Mouse (Mus musculus) forebrain, embryonic 11.5 days (tissue): Measurements from ENCODE around the gene Gpkow. TPM values are rescaled to one million over a fixed set of nuclear protein-coding genes. Genes with fewer than 3 reads are reported as not detected.
A peak's percentile ranks its signal among the peaks of the same experiment; 100 is the strongest.
"Not testable (repeated sequence)": the region's sequence is repeated elsewhere in the genome, so short reads cannot be mapped to it uniquely, and the experiment has no call there.

Experiments used
- ATAC-seq: fragments of 200-750 bp; cut with Nextera tagmentation; replicated peaks from 2 replicates; pipeline ENCODE4 v1.8.0; 2017; ENCODE audit warnings: moderate TSS enrichment; ENCODE audit not compliant: low FRiP score
- DNase-seq: peaks from one replicate; pipeline ENCODE4 v3.0.0-alpha.2; 2017; ENCODE audit warnings: low spot score
- H3K27ac ChIP-seq: fragments of 300-500 bp; sonication (generic); 2 replicates; pipeline ENCODE4 v1.5.1; 2014; ENCODE audit warnings: low read depth, low read length
- H3K27me3 ChIP-seq: fragments of 300-500 bp; sonication (generic); 2 replicates; pipeline ENCODE4 v1.6.1; 2014; ENCODE audit warnings: mild to moderate bottlenecking, low read length, mixed read lengths; ENCODE audit not compliant: control insufficient read depth, insufficient read depth
- H3K36me3 ChIP-seq: fragments of 300-500 bp; sonication (generic); 2 replicates; pipeline ENCODE4 v1.6.1; 2014; ENCODE audit warnings: mild to moderate bottlenecking, low read length, moderate library complexity, mixed read lengths; ENCODE audit not compliant: control insufficient read depth, insufficient read depth
- H3K4me1 ChIP-seq: fragments of 300-500 bp; sonication (generic); replicated peaks from 2 replicates; pipeline ENCODE4 v1.6.1; 2014; ENCODE audit warnings: low read length, mixed read lengths; ENCODE audit not compliant: control insufficient read depth, insufficient read depth
- H3K4me2 ChIP-seq: fragments of 300-500 bp; sonication (generic); 2 replicates; pipeline ENCODE4 v1.6.1; 2014; ENCODE audit warnings: low read depth, mild to moderate bottlenecking, low read length, moderate library complexity, mixed read lengths; ENCODE audit not compliant: severe bottlenecking
- H3K4me3 ChIP-seq: fragments of 300-500 bp; sonication (generic); 2 replicates; pipeline ENCODE4 v1.5.1; 2014; ENCODE audit warnings: low read depth, low read length
- H3K9ac ChIP-seq: fragments of 300-500 bp; sonication (generic); 2 replicates; pipeline ENCODE4 v1.6.1; 2014; ENCODE audit warnings: low read length
- H3K9me3 ChIP-seq: fragments of 300-500 bp; sonication (generic); 2 replicates; pipeline ENCODE4 v1.6.1; 2016; ENCODE audit warnings: low read length, mixed read lengths; ENCODE audit not compliant: control insufficient read depth
- WGBS: fragments of 180-500 bp; shearing (Covaris S2); extraction: QIAGEN DNeasy Blood & Tissue Kit; methylation state at CpG from one replicate; pipeline ENCODE4 v1.1.7; 2014; 5-methylcytosine and 5-hydroxymethylcytosine counted together
- polyA plus RNA-seq: library from polyadenylated mRNA; unstranded; fragments of >200 nt; fragmentation: Nextera tagmentation; extraction: Ambion mirVana; gene quantifications from 2 replicates; pipeline ENCODE4 v1.2.1, GENCODE M21; 2014

The Gpkow gene
- polyA plus RNA-seq, 1 experiment from 2014 or later, result 47.0 TPM

GRCm38 (mm10) chrX:7745429-7745828 lies 48.5 kb downstream of the Gpkow start:
- Histone ChIP-seq H3K4me1 (no peaks in the 10 kb centered on the region), H3K4me2 (no peak overlapping the region), H3K4me3 (no peak overlapping the region), H3K27ac (no peak overlapping the region), H3K36me3 (no peaks in the 10 kb centered on the region), H3K27me3 (no peaks in the 10 kb centered on the region), H3K9ac (no peak overlapping the region), H3K9me3 (no peaks in the 10 kb centered on the region)
- 90% methylated on average over 8 of the region's 8 CpGs for WGBS
- no peak for ATAC-seq
- no peak for DNase-seq

DNA sequence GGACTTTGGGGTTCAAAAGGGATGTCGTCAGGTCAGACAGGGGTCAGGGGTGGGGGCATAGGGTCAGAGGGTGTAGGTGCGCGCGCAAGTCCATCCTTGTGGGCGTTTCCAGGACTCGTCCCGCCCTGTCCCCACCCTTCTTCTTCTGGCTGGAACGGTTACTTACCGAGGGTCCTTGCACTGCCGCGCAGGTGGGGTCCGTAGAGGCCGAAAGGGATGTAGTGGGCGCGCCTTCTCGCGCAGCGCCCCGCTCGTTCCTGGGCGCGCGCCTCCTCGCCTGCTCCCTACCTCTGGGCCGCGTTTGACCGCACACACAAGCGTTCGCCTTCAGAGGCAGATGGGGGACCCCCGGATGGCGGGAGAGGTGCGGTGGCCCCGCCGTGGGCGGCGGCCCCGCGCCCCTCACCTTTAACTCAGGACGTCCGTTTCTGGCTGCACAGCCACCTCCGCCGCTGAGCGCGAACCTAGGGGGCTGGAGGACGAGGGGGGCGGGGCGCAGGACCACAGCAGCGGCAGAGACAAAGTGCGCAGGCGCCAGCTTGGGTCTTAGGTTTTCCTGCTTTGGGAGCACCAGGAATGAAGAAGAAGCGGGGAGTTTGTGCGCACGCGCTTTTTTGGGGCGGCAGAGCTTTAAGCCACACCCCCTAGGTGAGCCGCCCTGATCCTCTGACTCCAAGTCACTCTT lies 53.6 kb downstream of the Gpkow start, which contains the start of gene Ccdc120:
TSS of gene Ccdc120 (minus strand) at position 474 of the 685 bp plus-strand sequence.
- 10% methylated on average over 41 of the region's 56 CpGs for WGBS
- H3K27me3 ChIP-seq, result no peaks in the 10 kb centered on the region
- ATAC-seq (peak; percentile 85), DNase-seq (peak; percentile 88)
- H3K4me1 ChIP-seq, result no peaks in the 10 kb centered on the region
- peak within 1 kb of the TSS; percentile 72 for H3K9ac ChIP-seq
- H3K4me2 ChIP-seq, result peak within 1 kb of the TSS; percentile 53
- H3K4me3 ChIP-seq, result peak within 1 kb of the TSS; percentile 55
- no peak within 1 kb of the TSS for H3K27ac ChIP-seq
- H3K36me3 ChIP-seq, result no peaks in the 10 kb centered on the region
- no peaks in the 10 kb centered on the region for H3K9me3 ChIP-seq

- H3K27me3 ChIP-seq, DNase-seq, H3K36me3 ChIP-seq, H3K4me2 ChIP-seq, H3K4me1 ChIP-seq, H3K4me3 ChIP-seq, H3K9ac ChIP-seq, H3K27ac ChIP-seq, H3K9me3 ChIP-seq, ATAC-seq: not testable (repeated sequence)
- WGBS, result 19% methylated on average over 3 of the region's 3 CpGs
Measured at GRCm38 (mm10) chrX:7753627-7754026, 56.7 kb downstream of the Gpkow start.

Other genes with a start within 250 kb of the Gpkow start
- gene Foxp3, start 123.5 kb upstream of the Gpkow start, polyA plus RNA-seq, result not detected in 2 replicates
- gene Ppp1r3f, start 122.8 kb upstream of the Gpkow start, polyA plus RNA-seq, result 2.2 and 3.3 TPM in 2 replicates
- 33.4 and 33.6 TPM in 2 replicates for gene Ccdc22, start 91.6 kb upstream of the Gpkow start, polyA plus RNA-seq
- gene Cacna1f, start 90.0 kb upstream of the Gpkow start, polyA plus RNA-seq, result not detected in 2 replicates
- gene Syp, start 58.7 kb upstream of the Gpkow start, polyA plus RNA-seq, result 12.3 and 12.6 TPM in 2 replicates
- gene Prickle3, start 39.9 kb upstream of the Gpkow start, polyA plus RNA-seq, result 2.6 and 2.9 TPM in 2 replicates
- 54.0 and 64.5 TPM in 2 replicates for gene Plp2, start 25.7 kb upstream of the Gpkow start, polyA plus RNA-seq
- 0.47 TPM in 1 of 2 replicates, not detected in the other for gene Magix, start 15.9 kb upstream of the Gpkow start, polyA plus RNA-seq
- gene Wdr45, start 17.2 kb downstream of the Gpkow start, polyA plus RNA-seq, result 14.2 and 17.2 TPM in 2 replicates
- 0.55 TPM in 1 of 2 replicates, not detected in the other for gene Gm45208, start 25.1 kb downstream of the Gpkow start, polyA plus RNA-seq
- 88.7 and 94.0 TPM in 2 replicates for gene Praf2, start 31.3 kb downstream of the Gpkow start, polyA plus RNA-seq
- gene Ccdc120, start 53.8 kb downstream of the Gpkow start, polyA plus RNA-seq, result 22.8 and 27.8 TPM in 2 replicates
- gene Tfe3, start 65.4 kb downstream of the Gpkow start, polyA plus RNA-seq, result 23.6 and 24.8 TPM in 2 replicates
- gene Gripap1, start 92.6 kb downstream of the Gpkow start, polyA plus RNA-seq, result 56.2 and 57.2 TPM in 2 replicates
- 1.2 and 1.4 TPM in 2 replicates for gene Kcnd1, start 125.2 kb downstream of the Gpkow start, polyA plus RNA-seq
- 37.3 and 37.6 TPM in 2 replicates for gene Otud5, start 144.2 kb downstream of the Gpkow start, polyA plus RNA-seq
- 10.7 TPM in 2 replicates for gene Pim2, start 181.1 kb downstream of the Gpkow start, polyA plus RNA-seq
- 10.9 and 12.6 TPM in 2 replicates for gene Slc35a2, start 186.9 kb downstream of the Gpkow start, polyA plus RNA-seq
- 141 and 144 TPM in 2 replicates for gene Pqbp1, start 202.1 kb downstream of the Gpkow start, polyA plus RNA-seq
- 161 and 188 TPM in 2 replicates for gene Timm17b, start 202.2 kb downstream of the Gpkow start, polyA plus RNA-seq
- gene Gm10491, start 210.7 kb downstream of the Gpkow start, polyA plus RNA-seq, result not detected in 2 replicates
- not detected in 2 replicates for gene Gm10490, start 212.4 kb downstream of the Gpkow start, polyA plus RNA-seq
- 18.0 and 23.4 TPM in 2 replicates for gene Pcsk1n, start 222.7 kb downstream of the Gpkow start, polyA plus RNA-seq
- not detected in 2 replicates for gene Eras, start 231.5 kb downstream of the Gpkow start, polyA plus RNA-seq